Mouse (Mus musculus) B cell, adult 2 months (primary cell): ENCODE measurements around the gene Sipa1l1.
"Not testable (repeated sequence)": the region's sequence is repeated elsewhere in the genome, so short reads cannot be mapped to it uniquely, and the experiment has no call there.

Experiments used
- DNase-seq, 2 experiments: peaks; one replicate each; pipeline ENCODE4 v3.0.0; 2022

The Sipa1l1 gene

GRCm38 (mm10) chr12:82446609-82447024 lies 277.5 kb downstream of the Sipa1l1 start:
- no peak for DNase-seq

GRCm38 (mm10) chr12:82448129-82448815 lies 279.2 kb downstream of the Sipa1l1 start:
- DNase-seq: no peak

DNA sequence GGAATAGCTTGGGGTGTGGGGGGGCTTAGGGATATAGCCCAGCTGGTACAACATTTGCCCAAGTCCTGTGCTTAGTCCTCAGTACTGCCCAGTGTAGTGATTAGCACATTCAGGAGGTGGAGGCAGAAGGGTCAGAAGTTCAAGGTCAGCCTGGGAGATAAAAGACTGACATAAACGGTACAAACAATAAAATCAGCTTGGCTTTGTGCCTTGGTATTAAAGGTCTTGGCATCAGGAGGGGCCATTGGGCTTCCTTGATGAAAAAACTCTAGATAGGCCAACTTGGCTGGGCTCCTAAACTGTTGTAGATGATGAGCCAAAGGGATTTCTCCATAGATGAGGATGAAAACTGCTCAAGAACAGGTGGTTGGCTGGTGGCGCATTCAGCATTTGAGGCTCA lies 283.3 kb downstream of the Sipa1l1 start:
- DNase-seq: no peak

GRCm38 (mm10) chr12:82454415-82454814 lies 285.3 kb downstream of the Sipa1l1 start:
- DNase-seq: no peak

- DNase-seq: no peak
Observed at GRCm38 (mm10) chr12:82455700-82456413, 286.7 kb downstream of the Sipa1l1 start.

- DNase-seq: no peak
Observed at GRCm38 (mm10) chr12:82456414-82456805, 287.3 kb downstream of the Sipa1l1 start.

- no peak for DNase-seq
Observed at GRCm38 (mm10) chr12:82457609-82458008, 288.5 kb downstream of the Sipa1l1 start.

GRCm38 (mm10) chr12:82458017-82458416 lies 288.9 kb downstream of the Sipa1l1 start:
- DNase-seq: no peak

GRCm38 (mm10) chr12:82467234-82467633 lies 298.1 kb downstream of the Sipa1l1 start:
- no peak for DNase-seq

DNA sequence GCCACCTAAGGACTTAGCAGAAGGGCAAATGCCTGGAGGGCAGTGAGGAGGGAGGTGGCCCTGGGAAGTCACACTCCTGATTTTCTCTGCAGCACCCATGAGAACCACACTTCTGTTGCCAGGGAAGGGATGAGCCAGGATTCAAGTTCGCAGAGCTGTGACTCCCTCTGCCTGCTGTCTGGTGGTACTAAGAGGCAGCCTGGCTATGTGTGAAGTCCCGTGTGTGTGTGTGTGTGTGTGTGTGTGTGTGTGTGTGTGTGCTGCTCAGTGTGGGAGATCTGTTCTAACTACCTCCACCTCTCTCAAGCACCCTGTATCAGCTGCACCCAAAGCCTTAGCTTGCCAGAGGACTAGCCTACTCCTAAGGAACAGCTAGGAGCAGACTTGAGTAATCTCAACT lies 298.5 kb downstream of the Sipa1l1 start:
- no peak for DNase-seq

DNA sequence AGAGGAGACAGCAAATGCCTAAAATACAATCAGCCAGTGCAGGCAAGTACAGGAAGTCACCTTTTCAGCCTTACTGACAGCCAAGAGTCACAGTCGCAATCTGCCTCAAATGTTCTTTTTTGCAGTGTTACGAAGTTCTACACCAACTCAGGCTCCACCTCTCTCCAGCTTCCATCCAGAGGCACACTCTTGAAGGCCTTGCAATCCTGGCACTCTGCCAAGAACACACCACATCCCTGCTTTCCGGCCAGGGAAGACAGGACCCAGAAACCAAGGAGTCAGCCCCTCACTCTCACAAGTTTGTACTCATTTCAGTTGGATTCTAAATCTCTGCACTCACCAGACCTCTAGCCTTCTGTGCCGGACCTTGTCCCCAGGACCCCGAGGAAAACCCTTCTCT lies 299.3 kb downstream of the Sipa1l1 start:
- no peak for DNase-seq

GRCm38 (mm10) chr12:82469706-82470361 lies 300.7 kb downstream of the Sipa1l1 start:
- peak; percentile 83 to 86 for DNase-seq

GRCm38 (mm10) chr12:82470362-82470936 lies 301.3 kb downstream of the Sipa1l1 start:
- DNase-seq: peak; percentile 41 to 46

DNA sequence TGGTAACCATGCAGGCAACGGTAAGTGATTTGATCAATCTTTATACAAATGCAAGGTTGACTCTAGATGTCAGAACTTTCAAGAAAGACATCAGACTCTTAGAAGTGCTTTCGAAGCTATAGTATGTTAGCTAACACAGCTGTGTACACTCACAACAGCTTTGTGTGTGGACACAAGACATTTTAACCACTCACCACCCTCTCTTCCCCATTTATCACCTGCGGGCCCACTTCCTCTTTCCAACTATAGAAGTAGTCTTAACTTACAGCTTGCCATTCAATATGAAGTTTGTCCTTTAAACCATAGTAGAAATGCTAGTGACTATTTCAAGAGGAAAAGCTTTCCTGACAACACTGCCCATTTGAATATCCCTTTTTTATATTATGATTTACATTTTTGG lies 303.7 kb downstream of the Sipa1l1 start:
- peak; percentile 42 to 50 for DNase-seq

- DNase-seq: no peak
Observed at GRCm38 (mm10) chr12:82473238-82473637, 304.1 kb downstream of the Sipa1l1 start.

- no peak for DNase-seq
Observed at GRCm38 (mm10) chr12:82474409-82474808, 305.3 kb downstream of the Sipa1l1 start.

DNA sequence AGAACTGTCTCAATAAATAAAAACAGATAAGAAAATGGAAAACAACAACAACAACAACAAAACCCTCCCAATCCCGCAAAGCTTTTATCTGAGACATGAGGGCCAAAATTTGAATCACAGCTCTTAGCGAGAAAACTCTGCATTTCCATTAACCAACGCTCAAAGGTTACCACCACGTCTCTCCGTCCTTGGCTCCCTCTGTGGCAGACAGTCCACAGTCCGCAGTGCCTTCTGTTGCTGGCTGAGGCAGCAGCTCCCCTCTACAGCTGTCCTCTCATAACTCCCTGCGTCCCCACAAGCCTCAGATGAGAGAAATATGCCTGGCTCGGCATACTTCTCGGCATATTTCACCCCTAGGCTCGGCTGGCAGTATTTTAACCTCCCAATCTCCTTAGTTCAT lies 306.9 kb downstream of the Sipa1l1 start:
- DNase-seq: no peak

- no peak for DNase-seq
Observed at GRCm38 (mm10) chr12:82476580-82476979, 307.5 kb downstream of the Sipa1l1 start.

DNA sequence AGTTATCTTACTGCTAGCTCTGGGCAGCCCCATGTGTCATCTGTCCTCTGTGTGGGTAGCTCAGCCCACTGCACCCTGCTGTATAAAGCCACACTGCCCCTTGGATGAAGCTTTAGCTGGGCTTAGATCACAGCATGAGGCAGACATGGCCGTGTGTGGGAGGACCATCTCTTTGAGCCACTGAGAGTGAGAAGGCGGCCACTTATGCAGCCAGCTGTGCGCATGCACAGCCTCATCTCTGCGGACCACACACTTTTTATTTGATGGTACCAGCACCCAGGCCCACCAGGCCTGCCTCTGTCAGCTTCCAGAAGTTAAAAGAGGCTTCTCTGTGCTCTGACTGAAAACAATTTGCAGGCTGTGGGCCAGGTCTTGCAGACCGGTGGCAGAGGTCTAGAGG lies 308.7 kb downstream of the Sipa1l1 start:
- no peak for DNase-seq

- DNase-seq: no peak
Observed at GRCm38 (mm10) chr12:82478256-82478655, 309.1 kb downstream of the Sipa1l1 start.

DNA sequence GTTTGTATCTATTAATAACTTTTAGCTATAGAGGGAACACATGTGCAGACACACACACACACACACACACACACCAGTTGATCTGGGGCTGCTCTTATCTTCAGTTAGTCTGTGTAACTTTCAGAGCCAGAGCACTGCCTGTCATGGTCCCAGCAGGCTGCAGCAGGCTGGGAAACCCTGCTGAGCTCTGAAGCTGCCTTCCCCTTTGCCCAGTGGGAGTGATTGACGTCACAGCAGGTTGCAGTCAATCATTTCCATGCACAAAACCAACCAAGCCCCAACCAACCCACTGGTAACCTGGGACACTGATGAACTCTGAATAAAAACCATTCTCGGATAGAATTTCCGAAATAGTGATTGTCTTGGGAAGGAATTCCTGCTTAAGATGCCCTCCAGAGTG lies 310.3 kb downstream of the Sipa1l1 start:
- no peak for DNase-seq

DNA sequence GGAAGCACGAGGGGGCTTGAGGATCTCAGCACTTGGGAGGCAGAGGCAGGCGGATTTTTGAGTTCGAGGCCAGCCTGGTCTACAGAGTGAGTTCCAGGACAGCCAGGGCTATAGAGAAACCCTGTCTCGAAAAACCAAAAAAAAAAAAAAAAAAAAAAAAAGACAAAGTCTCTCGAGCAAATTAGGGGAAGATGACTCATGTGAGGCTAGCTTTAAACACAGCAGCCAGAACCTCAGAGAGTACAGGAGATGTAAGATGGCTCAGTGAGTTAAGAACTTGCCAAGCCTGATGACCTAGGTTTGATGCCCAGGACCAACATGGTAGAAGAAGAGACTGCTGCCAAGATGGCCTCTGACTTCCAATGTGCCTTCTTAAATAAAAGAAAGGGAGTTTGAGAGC lies 311.3 kb downstream of the Sipa1l1 start:
- DNase-seq: not testable (repeated sequence)

GRCm38 (mm10) chr12:82485466-82485865 lies 316.3 kb downstream of the Sipa1l1 start:
- no peak for DNase-seq
